Mouse (Mus musculus) fibroblast of lung, adult 2 months (primary cell): ENCODE data around the gene Mon2.

Experiments used
- DNase-seq: peaks from one replicate; pipeline ENCODE4 v3.0.0-alpha.2; 2011; ENCODE audit warnings: low read depth

Gene Mon2

DNA sequence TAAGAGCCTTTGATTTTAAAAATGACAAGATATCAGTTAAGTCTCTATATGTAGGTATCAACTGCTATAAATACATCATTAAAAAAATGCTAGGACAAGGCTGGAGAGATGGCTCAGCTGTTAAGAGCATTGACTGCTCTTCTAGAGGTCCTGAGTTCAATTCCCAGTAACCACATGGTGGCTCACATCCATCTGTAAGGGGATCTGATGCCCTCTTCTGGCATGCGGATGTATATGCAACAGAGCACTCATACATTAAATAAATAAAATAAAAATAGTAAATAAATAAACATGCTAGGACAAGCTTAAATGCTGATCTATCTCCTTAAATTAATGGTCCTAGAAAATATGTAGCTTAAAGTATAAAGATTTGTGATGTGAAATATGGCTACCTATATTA is 19.2 kb downstream of the Mon2 start:
- no peak for DNase-seq

DNA sequence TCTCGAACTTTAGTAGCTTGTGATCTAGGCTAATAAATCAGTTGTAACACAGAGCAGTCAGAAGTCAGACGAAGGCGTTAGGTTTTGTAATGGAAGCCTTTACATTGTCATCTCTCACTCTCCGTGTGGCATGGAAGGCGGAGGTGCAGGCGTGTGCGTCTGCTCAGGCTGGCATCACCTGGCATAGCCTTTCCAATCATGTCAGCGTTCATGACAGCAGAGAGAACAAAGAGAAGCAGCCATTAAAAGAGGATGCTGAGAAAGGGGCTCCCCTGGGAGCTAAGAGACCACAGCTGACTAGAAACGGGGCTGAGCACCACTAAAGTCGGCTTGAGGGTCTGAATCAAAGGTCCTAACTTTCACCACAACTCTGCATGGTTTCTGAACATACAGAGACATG is 19.8 kb downstream of the Mon2 start:
- DNase-seq, result no peak

DNA sequence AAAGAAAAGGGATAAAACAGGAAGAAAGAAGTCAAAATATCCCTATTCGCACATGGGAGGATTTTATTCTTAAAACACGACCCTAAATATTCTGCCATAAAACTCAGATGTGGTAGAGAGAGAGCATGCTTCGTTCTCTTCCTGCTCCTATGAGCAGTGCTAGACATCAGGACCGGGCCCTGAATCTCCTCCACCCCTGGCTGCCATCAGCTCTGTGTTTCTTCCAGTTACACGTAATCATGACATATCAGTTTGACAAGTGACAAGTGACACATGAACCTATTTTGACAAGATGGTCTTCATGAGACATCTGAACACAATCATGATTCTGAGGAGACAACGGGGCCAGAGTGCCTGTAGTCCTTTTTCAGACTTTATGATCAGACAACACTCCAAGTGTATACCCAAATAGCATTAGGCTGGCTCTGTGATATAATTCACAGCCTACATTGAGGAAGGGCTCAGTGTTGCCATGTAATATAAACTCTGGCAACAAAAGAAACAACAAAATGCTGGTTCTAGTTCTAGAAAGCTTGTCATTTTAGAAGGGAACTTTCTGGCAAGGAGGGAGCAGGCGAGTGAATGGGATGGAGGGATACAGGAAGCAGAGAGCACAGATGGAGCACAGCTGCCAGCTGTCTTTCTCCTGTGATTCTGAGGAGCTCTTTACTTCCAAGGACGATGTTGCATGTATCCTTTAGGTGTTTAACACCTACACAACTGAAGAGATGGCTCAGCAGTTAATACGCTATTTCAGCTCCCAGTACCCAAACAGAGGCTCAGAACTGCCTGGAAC is 20.9 kb downstream of the Mon2 start:
- no peak for DNase-seq

DNA sequence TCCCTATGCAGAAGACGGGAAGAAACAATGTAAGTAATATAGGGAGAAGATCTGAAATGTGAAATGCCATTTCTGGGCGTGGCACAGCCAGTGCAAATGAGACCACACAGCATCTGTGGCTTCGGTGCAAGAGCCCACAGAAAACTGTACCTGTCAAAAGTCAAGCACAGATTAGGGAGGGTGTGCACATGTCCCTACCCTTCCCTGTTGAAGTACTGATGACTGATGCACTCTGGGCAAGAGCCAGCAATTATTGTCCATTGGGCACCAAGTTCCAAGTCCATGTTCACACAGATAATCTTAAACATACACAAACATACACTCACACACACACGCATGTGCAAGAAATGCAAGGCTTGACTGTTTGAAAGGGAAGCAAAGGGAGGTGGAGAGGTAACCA is 22.7 kb downstream of the Mon2 start:
- no peak for DNase-seq

DNA sequence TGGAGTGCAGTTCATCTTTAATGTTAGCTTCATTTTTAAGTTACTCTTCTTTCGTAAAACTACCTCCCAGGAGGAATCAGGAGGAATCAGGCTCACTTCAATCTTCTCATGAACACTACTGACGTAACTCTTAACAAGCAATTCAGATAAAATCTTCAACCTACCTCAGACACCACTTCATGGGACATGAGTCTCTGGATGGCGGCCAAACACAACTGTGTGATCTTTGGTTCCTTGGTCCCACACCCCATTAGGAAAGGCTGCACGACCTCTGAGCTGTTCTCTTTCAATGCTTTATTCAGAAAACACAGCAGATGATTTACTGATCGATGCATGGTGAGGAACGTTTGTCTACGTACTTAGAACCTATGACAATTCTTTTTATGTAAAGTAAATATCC is 24.3 kb downstream of the Mon2 start:
- DNase-seq, result no peak

DNA sequence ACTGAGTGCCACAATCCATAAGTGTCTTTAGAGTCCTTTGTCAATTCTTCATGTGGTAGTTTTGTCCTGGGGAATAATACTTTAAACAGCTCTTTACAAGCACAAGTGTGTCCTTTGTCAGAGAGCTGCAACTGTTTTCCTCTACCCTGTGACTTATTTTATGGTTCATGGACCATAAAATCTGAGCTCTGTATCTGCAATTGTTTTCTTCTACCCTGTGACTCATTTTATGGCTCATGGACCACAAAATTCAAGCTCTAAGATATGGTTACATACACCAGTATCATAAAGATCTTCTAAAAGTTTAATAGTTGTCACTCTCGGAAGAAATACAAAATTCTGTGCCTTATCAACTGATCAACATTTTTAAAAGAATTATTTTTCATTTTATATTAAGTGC is 27.6 kb downstream of the Mon2 start:
- no peak for DNase-seq

DNA sequence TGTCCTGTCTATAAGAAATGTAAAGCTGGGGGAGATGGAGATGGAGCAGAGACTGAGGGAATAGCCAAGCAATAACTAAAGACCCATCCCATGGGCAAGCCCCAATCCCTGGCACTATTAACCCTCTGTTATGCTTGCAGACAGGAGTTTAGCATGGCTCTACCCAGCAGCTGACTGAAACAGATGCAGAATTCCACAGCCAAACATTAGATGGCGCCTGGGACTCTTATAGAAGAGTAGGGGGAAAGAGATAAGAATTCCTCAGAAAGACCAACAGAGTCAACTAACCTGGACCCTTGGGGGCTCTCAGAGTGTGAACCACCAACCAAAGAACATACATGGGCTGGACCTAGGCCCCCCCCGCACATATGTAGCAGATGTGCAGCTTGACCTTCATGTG is 36.4 kb downstream of the Mon2 start:
- DNase-seq, result no peak

DNA sequence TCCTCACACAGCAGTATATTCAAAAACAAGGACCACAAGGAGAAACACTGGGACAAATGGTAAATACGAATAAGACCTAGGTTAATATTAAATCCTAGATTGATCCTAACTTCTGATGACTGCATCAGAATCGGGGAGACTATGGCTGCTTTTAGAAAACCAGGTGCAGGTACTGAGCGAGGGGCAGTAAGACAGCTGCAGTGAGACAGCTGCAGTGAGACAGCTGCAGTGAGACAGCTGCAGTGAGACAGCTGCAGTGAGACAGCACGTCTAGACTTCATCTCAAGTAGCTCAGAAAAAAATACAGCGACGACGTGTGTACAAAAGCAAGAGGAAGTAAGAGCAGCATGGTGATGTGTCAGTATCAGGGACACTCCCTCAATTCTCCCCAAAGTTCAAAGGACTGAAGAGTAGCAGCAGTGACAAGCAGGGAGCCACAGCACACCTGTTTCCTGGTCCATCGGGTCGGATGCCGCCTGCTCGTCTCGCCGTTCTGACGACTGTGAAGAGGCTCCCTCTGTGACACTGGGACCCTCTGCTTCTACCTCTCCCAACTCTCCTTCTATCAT is 44.1 kb downstream of the Mon2 start:
- DNase-seq, result no peak

DNA sequence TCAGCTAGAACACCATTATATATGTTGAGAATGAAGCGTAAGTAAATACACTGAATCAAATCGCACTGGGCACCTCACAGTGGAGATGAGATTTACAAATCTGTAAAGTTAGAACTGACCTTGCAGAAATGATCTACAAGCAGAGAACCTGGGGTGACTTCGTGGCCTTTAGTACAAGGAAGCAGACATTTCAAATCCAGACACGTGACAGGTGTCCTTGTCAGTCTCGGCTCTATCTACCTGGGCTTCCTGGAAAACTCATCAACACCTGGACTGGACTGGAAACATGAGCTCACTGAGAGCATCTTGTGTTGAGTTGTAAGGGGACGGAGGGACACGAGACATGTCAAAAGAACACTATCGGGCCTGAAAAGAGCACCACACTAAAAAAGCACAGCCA is 44.9 kb downstream of the Mon2 start:
- no peak for DNase-seq

DNA sequence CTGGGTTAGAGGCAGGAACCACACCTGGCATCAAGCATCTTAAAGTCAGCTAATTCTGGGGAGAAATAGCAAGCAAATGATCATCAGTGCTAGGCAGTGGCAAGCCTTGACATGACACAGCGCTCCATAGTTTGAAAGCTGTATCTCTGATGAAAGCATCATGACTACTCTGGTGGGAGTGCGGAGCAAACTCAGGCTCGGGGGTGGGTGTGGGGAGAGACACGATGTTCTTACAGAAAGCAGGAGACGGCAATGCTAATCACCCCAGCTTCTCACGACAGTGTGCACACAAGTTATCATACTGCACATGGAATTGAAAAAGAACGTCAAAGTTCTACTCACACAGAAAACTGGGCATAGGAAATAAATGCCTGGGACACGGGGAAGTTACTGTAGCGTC is 45.7 kb downstream of the Mon2 start:
- DNase-seq, result no peak

DNA sequence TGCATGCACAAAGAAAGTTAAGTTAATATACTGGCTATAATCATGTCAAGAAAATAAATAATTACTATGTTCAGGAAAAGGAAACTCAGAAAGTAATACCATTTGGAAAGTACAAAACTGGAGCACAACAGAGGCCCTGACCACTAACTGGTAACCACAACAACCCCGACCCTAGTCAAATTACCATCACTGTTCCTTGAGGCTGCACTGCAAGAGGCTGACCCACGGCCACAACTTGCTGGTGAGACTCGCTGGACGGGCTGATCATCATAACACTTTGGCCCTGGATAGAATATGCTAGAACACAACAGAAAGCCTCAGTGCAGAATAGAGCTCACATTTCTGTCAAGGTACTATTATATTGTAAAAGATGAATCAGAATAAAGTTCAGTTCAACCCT is 47.4 kb downstream of the Mon2 start:
- DNase-seq, result no peak

DNA sequence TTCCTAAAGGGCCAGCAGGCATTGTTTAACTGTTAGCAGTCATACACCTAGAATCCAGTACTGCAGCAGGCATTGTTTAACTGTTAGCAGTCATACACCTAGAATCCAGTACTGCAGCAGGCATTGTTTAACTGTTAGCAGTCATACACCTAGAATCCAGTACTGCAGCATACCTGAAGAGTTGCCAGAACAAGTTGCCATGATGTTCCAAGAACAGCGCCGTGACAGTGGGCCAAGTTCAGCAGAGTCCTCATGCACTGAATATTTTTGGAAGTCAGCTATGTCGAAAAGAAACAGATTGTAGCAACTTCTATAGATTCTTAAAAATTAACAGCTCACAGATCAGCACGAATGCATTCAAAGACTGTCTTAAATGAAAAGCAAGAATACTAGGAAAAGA is 49.6 kb downstream of the Mon2 start:
- DNase-seq, result peak; percentile 8

DNA sequence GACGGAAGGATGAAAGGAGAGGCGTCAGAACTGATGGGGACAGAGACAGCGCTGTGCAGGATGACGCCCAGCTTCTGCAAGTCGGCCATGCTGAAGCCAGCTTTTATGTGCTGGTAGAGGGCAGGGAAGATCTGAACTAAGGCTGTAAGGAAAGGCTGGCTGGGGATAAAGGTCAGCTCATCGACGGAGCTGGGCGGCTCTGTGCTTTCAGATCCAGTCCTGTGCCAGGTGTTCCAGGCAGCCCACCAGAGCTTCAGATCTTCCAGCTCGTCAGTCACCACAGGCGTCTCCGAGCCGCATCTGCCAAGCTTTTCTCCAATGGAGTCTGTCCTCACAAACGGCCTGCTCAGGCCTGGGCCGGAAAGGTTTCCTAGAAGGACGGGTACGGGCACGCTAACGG is 62.9 kb downstream of the Mon2 start:
- no peak for DNase-seq

DNA sequence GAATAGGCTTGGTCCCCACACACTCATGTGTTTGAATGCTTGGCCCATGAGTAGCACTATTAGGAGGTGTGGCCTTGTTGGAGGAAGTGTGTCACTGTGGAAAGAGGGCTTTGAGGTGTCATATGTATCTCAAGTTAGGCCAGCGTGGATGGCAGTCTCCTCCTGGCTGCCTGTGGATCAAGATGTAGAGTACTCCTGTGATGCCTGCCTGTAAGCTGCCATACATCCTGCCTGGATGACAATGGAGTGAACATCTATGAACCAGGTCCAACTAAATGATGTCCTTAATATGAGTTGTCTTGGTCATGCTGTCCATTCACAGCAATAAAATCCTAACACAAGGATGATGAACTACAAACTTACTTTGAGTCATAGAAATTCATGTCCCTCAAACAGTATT is 64.9 kb downstream of the Mon2 start:
- DNase-seq, result no peak

DNA sequence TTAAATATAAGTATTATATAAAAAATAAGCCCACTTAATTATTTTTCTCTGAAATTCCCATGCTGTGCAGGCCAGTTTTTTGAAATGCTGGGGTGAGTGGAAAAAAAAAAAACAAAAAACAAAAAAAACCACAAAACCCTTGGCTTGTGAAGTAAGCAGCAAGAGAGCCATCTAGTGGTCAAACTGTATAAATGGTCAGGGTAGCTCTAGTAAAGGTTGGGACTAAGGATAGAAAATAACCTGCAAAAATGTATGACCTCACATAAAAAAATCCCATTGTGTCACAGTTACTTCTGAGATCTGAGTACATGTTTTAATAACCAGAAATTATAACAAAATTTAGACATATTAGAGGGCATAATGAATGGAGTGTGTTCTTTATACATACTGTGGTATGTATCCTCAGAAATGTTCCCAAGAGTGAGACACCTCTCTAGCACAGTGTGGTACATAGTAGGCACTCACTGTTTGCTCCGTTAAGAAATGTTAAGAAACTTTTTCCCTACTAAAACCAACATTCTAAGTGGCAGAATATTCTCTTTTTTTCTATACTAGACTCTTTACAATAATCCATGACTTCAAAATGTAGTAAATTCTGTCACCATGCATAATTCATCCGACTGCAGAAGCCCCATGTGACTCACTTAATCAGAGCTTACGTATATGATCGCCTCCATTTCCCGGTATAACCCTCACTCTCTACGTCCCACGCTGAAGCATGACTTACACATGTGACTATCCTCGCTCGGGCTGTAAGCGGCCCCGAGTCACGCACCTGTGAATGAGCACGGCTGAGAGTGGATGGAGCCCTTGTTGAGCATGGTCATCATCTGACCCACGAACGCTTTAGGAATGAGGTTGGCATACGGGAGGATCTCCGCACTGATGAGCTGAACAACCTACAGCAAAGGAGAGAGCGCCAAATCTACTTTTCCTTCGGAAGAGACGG is 70.8 kb downstream of the Mon2 start:
- no peak for DNase-seq

DNA sequence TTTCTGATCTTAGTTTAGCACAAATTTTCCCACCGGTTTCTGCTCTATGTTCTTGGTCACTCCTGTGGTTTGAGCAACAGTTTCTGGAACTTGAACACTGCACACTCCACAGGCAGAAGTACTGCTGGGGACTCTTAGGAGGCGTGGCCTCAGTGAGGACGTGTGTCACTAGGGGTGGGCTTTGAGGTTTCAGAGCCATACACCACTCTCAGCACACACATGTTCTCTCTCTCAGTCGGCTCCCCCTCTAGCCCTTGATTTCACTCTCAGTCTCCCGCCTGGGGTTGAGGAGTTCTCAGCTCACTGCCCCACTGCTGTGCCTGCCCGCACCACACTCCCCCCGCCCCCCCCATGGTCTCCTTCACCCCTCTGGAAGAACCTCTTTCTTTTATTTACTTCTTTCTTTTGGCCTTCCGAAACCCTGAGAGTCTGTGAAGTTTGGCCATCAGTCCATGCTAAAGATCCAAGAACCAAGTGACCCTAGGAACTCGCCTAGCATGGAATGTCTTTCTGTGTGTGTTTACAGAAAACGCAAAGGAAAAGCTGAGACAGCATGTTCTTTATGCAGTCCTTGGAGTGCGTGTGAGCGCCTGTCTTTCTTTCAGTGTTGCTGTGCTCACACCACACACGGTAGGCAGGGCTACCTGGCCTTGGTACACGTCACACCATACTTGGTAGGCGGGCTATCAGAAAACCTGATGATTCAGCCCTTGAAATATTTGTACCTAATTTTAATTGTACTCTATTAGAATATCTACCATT is 71.6 kb downstream of the Mon2 start:
- DNase-seq, result no peak

DNA sequence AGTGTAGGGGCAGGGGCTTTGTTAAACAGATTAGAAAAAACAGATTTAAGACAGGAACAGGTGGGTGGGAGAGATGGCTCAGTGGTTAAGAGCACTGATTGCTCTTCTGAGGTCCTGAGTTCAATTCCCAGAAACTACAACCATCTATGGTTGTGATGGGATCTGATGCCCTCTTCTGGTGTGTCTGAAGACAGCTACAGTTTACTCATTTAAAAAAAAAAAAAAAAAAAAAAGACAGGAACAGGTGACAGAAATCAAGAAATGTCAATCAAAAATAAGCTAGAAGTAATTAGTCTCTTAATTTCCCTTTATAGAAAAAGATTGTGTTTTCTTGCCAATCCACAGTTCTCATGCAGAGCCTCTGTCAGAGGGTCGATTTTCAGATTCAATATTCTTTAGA is 74.3 kb downstream of the Mon2 start:
- DNase-seq, result no peak

DNA sequence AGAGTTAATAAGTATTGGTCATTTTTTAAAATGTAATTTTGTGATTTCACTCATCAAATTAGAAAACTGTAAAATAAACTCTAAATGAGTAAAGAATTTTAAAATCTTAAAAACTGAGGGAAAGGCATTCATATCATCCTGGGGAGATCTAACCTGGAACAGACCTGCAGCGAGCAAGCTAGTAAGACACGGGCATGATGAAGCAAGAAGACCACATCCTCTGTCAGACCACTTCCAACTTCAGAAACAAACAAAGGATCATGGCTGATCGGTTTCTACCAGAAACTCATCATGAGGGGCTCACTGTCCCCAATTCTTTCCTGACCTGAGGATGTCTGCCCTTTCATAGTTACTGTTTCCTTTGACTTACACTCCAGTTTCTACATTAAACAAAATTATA is 74.9 kb downstream of the Mon2 start:
- no peak for DNase-seq

DNA sequence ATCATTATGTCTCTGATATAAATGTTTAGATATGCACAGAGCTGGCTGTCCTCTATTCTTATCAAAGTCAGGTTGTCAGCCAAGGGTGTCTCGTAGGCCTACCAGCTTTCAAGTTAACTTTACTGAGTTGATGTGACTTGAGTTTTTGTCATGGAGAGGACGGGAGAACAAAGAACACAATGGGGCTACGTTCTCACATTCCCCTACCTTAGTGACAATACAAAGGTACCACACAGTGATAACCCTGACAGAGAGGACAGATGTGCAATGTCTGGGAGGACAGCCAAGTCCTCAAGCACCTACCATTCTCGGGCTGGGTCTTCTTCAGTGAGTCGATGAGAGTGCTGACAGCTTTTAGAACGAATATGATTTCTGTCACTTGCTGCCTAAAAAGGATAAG is 76.9 kb downstream of the Mon2 start:
- no peak for DNase-seq

DNA sequence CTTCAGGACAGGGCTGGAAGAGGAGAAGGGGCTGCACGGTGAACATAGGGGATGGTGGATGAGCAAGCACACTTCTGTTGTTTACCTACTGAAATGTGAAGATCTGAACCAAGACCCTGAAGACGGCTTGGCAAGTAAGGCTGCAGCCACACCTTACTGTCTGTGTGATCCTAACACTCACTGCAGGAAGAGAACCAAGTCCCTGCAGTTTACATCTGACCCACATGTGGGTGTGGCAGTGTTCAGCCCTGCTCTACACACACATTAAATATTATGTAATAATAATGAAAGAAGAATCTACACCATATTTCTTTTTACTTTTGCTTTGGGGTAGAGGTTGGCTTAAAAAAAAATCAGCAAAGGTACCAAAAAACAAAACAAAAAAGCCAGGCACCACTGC is 78.5 kb downstream of the Mon2 start:
- DNase-seq, result no peak

DNA sequence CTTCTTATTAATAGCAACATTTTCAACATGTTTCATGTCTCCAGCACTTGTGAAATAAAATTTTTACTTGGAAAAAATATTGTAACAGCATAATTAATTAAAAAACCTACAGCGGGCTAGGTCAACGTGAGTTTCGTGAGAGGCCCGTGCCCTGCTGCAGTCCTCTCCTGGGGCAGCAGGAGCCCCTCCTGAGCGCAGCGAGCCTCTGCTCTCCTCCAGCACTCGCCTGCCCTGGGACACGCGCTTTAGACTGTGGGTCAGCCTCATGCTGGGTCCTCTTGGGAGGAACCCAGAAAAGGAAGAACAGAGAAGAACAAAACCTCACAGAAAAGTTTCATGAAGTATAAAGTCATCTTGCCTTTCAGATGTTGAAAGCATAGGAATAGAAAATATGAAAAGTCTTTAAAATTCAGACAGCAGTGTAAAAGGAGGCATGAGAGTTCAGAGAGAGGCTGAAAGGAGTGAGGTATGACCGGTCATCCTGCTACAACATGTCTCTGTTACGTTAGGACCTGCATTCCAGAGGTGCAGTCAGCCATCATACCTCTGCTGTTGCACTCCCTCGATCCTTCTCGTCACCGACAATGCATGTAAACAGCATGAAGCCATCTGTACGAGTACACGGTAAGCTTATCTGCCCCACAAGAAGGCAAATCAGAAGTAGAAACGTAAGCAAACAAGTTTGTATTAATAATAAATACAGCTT is 81.8 kb downstream of the Mon2 start:
- DNase-seq, result no peak

DNA sequence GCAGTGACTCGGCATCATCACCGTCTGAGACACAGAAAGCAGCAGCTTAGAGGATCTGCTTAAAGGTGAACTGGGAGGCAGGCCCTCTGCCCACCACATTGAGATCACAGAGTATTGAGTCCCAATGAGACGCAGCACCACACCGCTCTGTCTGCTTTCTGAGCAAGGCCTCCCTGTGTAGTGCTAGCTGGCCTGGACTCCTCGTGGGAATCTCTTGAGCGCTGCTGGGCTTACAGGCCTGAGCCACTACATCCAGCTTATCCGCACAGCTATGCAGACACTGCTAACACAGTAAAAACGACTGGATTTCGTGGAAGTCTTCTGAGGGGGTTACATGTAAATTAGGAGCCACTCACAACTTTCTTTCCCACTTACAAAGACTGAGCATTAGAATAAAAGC is 84.7 kb downstream of the Mon2 start:
- DNase-seq, result no peak
